In the genomic region with DNA sequence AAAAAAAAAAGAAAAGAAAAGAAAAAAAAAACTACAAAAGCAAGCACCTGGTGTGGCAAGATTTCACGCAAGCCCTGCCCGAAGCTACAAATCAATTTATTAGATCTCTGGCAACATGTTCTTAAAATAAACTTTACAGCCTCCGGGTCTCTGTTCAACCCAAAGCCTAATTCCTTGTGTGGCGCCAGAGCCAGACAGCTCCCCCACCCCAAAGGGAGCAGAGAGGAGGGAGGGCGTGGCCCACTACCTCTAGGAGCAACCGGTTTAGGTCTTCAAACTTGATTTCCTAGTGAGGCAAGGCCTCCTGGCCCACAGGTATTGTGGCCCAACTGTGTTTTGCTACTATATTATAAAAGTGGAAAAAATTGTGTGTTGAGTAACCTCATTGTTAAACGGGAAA, we compare ENCODE assay signal across 14 mouse cellular contexts. TPM values are rescaled to one million over a fixed set of nuclear protein-coding genes. Genes with fewer than 3 reads are reported as not detected.
A peak's percentile ranks its signal among the peaks of the same experiment; 100 is the strongest.
DNase-seq lines count a peak whose midpoint lies in the region; ATAC-seq lines count a peak whose summit lies in the region.
"Had no signal": no experiment of that assay in that cellular context is flagged by ENCODE, and none has a peak within 500 bp of the region (broad histone marks: within the 10 kb centered on the region; RNA-seq: fewer than 3 reads in every experiment).

No protein-coding gene starts in this region.

- H3K9me3 ChIP-seq in lung, embryonic 16.5 days (ENCODE audit: control insufficient read depth, low read length) = no peaks in the 10 kb centered on the region
- H3K9me3 ChIP-seq in intestine, embryonic 16.5 days (ENCODE audit: control insufficient read depth, low read length) = no peaks in the 10 kb centered on the region
- H3K9me3 ChIP-seq: limb, embryonic 15.5 days; midbrain, embryonic 15.5 days; neural tube, embryonic 12.5 days had no signal

- H3K27ac ChIP-seq in lung, embryonic 16.5 days (ENCODE audit: low read length) = peak overlapping the region; percentile 87
- H3K27ac ChIP-seq in intestine, embryonic 16.5 days (ENCODE audit: low read length) = peak overlapping the region; percentile 56
- H3K27ac ChIP-seq: limb, embryonic 15.5 days; macrophage; midbrain, embryonic 15.5 days; neural tube, embryonic 12.5 days had no signal

- peaks cover 11% of the 10 kb centered on the region; the same call in 1 of the 2 replicates for H3K4me1 ChIP-seq in lung, embryonic 16.5 days (replicated peaks; ENCODE audit: control insufficient read depth, insufficient read depth, low read length)
- peaks cover 12% of the 10 kb centered on the region for H3K4me1 ChIP-seq in intestine, embryonic 16.5 days (ENCODE audit: control insufficient read depth, insufficient read depth, low read length)

- intact Hi-C loops in gastrocnemius, postnatal 14 days (cut with DNase I; ENCODE audit: low total_unique reads) = no loop called here

- no peaks in the 10 kb centered on the region for H3K27me3 ChIP-seq in lung, embryonic 16.5 days (ENCODE audit: control insufficient read depth, insufficient read depth, low read depth, low read length)
- no peaks in the 10 kb centered on the region for H3K27me3 ChIP-seq in intestine, embryonic 16.5 days (replicated peaks; ENCODE audit: control insufficient read depth, insufficient read depth, low read length)
- H3K27me3 ChIP-seq: limb, embryonic 15.5 days; midbrain, embryonic 15.5 days; neural tube, embryonic 12.5 days had no signal

- H3K4me2 ChIP-seq in lung, embryonic 16.5 days (ENCODE audit: low read depth, low read length) = no peak overlapping the region
- H3K4me2 ChIP-seq in intestine, embryonic 16.5 days (ENCODE audit: low read depth, low read length) = peak overlapping the region; percentile 37; the same call in 1 of the 2 replicates
- H3K4me2 ChIP-seq: limb, embryonic 15.5 days; midbrain, embryonic 15.5 days; neural tube, embryonic 12.5 days had no signal

- no peak overlapping the region for H3K4me3 ChIP-seq in lung, embryonic 16.5 days (ENCODE audit: low read length)
- H3K4me3 ChIP-seq in intestine, embryonic 16.5 days (ENCODE audit: low read length) = no peak overlapping the region
- H3K4me3 ChIP-seq: erythroblast, embryonic 14.5 days; limb, embryonic 15.5 days; midbrain, embryonic 15.5 days; neural tube, embryonic 12.5 days had no signal

- no peak; the same call in 1 of the 2 replicates for ATAC-seq in lung, embryonic 16.5 days (ENCODE audit: low read depth)
- ATAC-seq in intestine, embryonic 16.5 days = peak; percentile 40; the same call in 1 of the 2 replicates
- ATAC-seq: midbrain, embryonic 15.5 days had no signal

- H3K36me3 ChIP-seq in lung, embryonic 16.5 days (ENCODE audit: control insufficient read depth, insufficient read depth, low read length) = no peaks in the 10 kb centered on the region
- H3K36me3 ChIP-seq in intestine, embryonic 16.5 days (ENCODE audit: control insufficient read depth, insufficient read depth, low read length) = no peaks in the 10 kb centered on the region
- H3K36me3 ChIP-seq: limb, embryonic 15.5 days; midbrain, embryonic 15.5 days; neural tube, embryonic 12.5 days had no signal

- WGBS in lung, embryonic 16.5 days = 16% methylated on average over 7 of the region's 7 CpGs
- WGBS in intestine, embryonic 16.5 days = 16% methylated on average over 7 of the region's 7 CpGs

- H3K9ac ChIP-seq in lung, embryonic 16.5 days (ENCODE audit: low read length) = no peak overlapping the region
- no peak overlapping the region for H3K9ac ChIP-seq in intestine, embryonic 16.5 days (ENCODE audit: low read depth, low read length)
- H3K9ac ChIP-seq: limb, embryonic 15.5 days; midbrain, embryonic 15.5 days; neural tube, embryonic 12.5 days had no signal

- DNase-seq in lung, postnatal 4 days = no peak
- DNase-seq in embryo, embryonic 9.5 days (ENCODE audit: extremely low spot score) = peak; percentile 36
- peak; percentile 44 for DNase-seq in yolk sac, embryonic 10.5 days (ENCODE audit: low spot score)
- DNase-seq in gastrocnemius, adult 18-20 months (ENCODE audit: low spot score) = no peak
- DNase-seq in gastrocnemius, postnatal 14 days = no peak
- DNase-seq: cerebellum, postnatal 14 days; kidney, adult 2 months had no signal

RNA-seq across cellular contexts. Expression of gene Frem2, which starts 57.8 kb away (rescaled TPM):
- polyA plus RNA-seq in lung, embryonic 16.5 days (2015; fragmentation: Nextera tagmentation; extraction: Ambion mirVana) = 10.2 and 10.7 TPM in 2 replicates
- 5.3 and 5.7 TPM in 2 replicates for polyA plus RNA-seq in intestine, embryonic 16.5 days (2015; fragmentation: Nextera tagmentation; extraction: Ambion mirVana)
- 1 to 10 TPM in 1 of 2 experiments, under 1 TPM in 1; 0.66 to 1.3 TPM for total RNA-seq in gastrocnemius, adult 18-20 months (2021)
- 1 to 10 TPM; 7.0 to 9.4 TPM for total RNA-seq in gastrocnemius, postnatal 14 days (2021)
- polyA plus RNA-seq: macrophage had no signal

Comparison
In these comparisons a context has a peak if more than half of its experiments do, and no peak if none do; other contexts are left out.
1. DNase-seq: peak in embryo, embryonic 9.5 days (single experiment) and yolk sac, embryonic 10.5 days (single experiment); none in lung, postnatal 4 days (0 of 2), gastrocnemius, adult 18-20 months (single experiment) and gastrocnemius, postnatal 14 days (single experiment).